Mouse (Mus musculus): ENCODE data around the gene Pxylp1. TPM values are rescaled to one million over a fixed set of nuclear protein-coding genes. Genes with fewer than 3 reads are reported as not detected.

Pxylp1 gene
- polyA plus RNA-seq, 1 experiment from 2014 or later: 22.7 TPM

- no peak for TF ChIP-seq CTCF (IDR thresholded peaks at IDR 0.05; ENCODE audit: low read depth)
- peak overlapping the region; percentile 94 for H3K4me2 ChIP-seq (replicated peaks; ENCODE audit: low read depth)
- no peaks in the 10 kb centered on the region for H3K9me3 ChIP-seq (ENCODE audit: control insufficient read depth)
- peaks cover 12% of the 10 kb centered on the region for H3K4me1 ChIP-seq (replicated peaks; ENCODE audit: control insufficient read depth, insufficient read depth, low read length)
- peak overlapping the region; percentile 74 for H3K4me3 ChIP-seq (ENCODE audit: low read depth, low read length)
- no peaks in the 10 kb centered on the region for H3K27me3 ChIP-seq (replicated peaks; ENCODE audit: control insufficient read depth, insufficient read depth, low read length)
- no peak overlapping the region for H3K27ac ChIP-seq (ENCODE audit: low read depth, low read length)
- WGBS: 47% methylated on average over 6 of the region's 6 CpGs
- 0 out of 2 replicates have a peak overlapping the region, but pooled peaks have one; percentile 84 for H3K9ac ChIP-seq (ENCODE audit: low read depth, low read length)
- no peaks in the 10 kb centered on the region for H3K36me3 ChIP-seq (ENCODE audit: control insufficient read depth, insufficient read depth)
- ATAC-seq: no peak
Measured at GRCm38 (mm10) chr9:96887954-96888353, 4.5 kb downstream of the Pxylp1 start.

GRCm38 (mm10) chr9:96887492-96887891 lies 5.0 kb downstream of the Pxylp1 start:
- Histone ChIP-seq H3K4me3 (ENCODE audit: low read depth, low read length) (0 out of 2 replicates have a peak overlapping the region, but pooled peaks have one; percentile 74), H3K27me3 (replicated peaks; ENCODE audit: control insufficient read depth, insufficient read depth, low read length) (no peaks in the 10 kb centered on the region), H3K27ac (ENCODE audit: low read depth, low read length) (no peak overlapping the region), H3K36me3 (ENCODE audit: control insufficient read depth, insufficient read depth) (no peaks in the 10 kb centered on the region), H3K9me3 (ENCODE audit: control insufficient read depth) (no peaks in the 10 kb centered on the region), H3K9ac (ENCODE audit: low read depth, low read length) (no peak overlapping the region), H3K4me2 (replicated peaks; ENCODE audit: low read depth) (peak overlapping the region; percentile 94; the same call in 1 of the 2 replicates), H3K4me1 (replicated peaks; ENCODE audit: control insufficient read depth, insufficient read depth, low read length) (peaks cover 13% of the 10 kb centered on the region)
- TF ChIP-seq CTCF (IDR thresholded peaks at IDR 0.05; ENCODE audit: low read depth): no peak
- no peak for ATAC-seq

GRCm38 (mm10) chr9:96885781-96886180 lies 6.7 kb downstream of the Pxylp1 start:
- peak; percentile 78 for TF ChIP-seq CTCF (IDR thresholded peaks at IDR 0.05; ENCODE audit: low read depth)
- 0 out of 2 replicates have a peak, but pooled peaks cover 2% of the 10 kb centered on the region for H3K36me3 ChIP-seq (ENCODE audit: control insufficient read depth, insufficient read depth)
- no peaks in the 10 kb centered on the region for H3K9me3 ChIP-seq (ENCODE audit: control insufficient read depth)
- no peak overlapping the region; the same call in 1 of the 2 replicates for H3K27ac ChIP-seq (ENCODE audit: low read depth, low read length)
- ATAC-seq: no peak
- 53% methylated on average over 3 of the region's 3 CpGs for WGBS
- H3K4me3 ChIP-seq (ENCODE audit: low read depth, low read length): no peak overlapping the region
- no peak overlapping the region for H3K9ac ChIP-seq (ENCODE audit: low read depth, low read length)
- H3K4me2 ChIP-seq (replicated peaks; ENCODE audit: low read depth): no peak overlapping the region
- no peaks in the 10 kb centered on the region for H3K27me3 ChIP-seq (replicated peaks; ENCODE audit: control insufficient read depth, insufficient read depth, low read length)
- peaks cover 14% of the 10 kb centered on the region for H3K4me1 ChIP-seq (replicated peaks; ENCODE audit: control insufficient read depth, insufficient read depth, low read length)

- whole genome bisulfite sequencing: 70% methylated on average over 20 of the region's 20 CpGs
- H3K27me3 ChIP-seq (replicated peaks; ENCODE audit: control insufficient read depth, insufficient read depth, low read length): no peaks in the 10 kb centered on the region
- no peak overlapping the region for H3K4me3 ChIP-seq (ENCODE audit: low read depth, low read length)
- H3K27ac ChIP-seq (ENCODE audit: low read depth, low read length): no peak overlapping the region
- no peak for ATAC-seq
- peak overlapping the region; percentile 7; the same call in 1 of the 2 replicates for H3K9ac ChIP-seq (ENCODE audit: low read depth, low read length)
- peaks cover 3% of the 10 kb centered on the region; the same call in 1 of the 2 replicates for H3K36me3 ChIP-seq (ENCODE audit: control insufficient read depth, insufficient read depth)
- TF ChIP-seq CTCF (IDR thresholded peaks at IDR 0.05; ENCODE audit: low read depth): no peak
- no peaks in the 10 kb centered on the region for H3K9me3 ChIP-seq (ENCODE audit: control insufficient read depth)
- H3K4me1 ChIP-seq (replicated peaks; ENCODE audit: control insufficient read depth, insufficient read depth, low read length): peaks cover 9% of the 10 kb centered on the region
- no peak overlapping the region for H3K4me2 ChIP-seq (replicated peaks; ENCODE audit: low read depth)
Measured at GRCm38 (mm10) chr9:96882496-96883265, 9.8 kb downstream of the Pxylp1 start.

- peaks cover 3% of the 10 kb centered on the region; the same call in 1 of the 2 replicates for H3K36me3 ChIP-seq (ENCODE audit: control insufficient read depth, insufficient read depth)
- no peak overlapping the region for H3K4me3 ChIP-seq (ENCODE audit: low read depth, low read length)
- 72% methylated on average over 6 of the region's 6 CpGs for WGBS
- H3K9ac ChIP-seq (ENCODE audit: low read depth, low read length): no peak overlapping the region
- TF ChIP-seq CTCF (IDR thresholded peaks at IDR 0.05; ENCODE audit: low read depth): no peak
- no peaks in the 10 kb centered on the region for H3K27me3 ChIP-seq (replicated peaks; ENCODE audit: control insufficient read depth, insufficient read depth, low read length)
- ATAC-seq: no peak
- peaks cover 9% of the 10 kb centered on the region for H3K4me1 ChIP-seq (replicated peaks; ENCODE audit: control insufficient read depth, insufficient read depth, low read length)
- H3K9me3 ChIP-seq (ENCODE audit: control insufficient read depth): no peaks in the 10 kb centered on the region
- H3K27ac ChIP-seq (ENCODE audit: low read depth, low read length): no peak overlapping the region
- H3K4me2 ChIP-seq (replicated peaks; ENCODE audit: low read depth): no peak overlapping the region
Measured at GRCm38 (mm10) chr9:96881901-96882300, 10.6 kb downstream of the Pxylp1 start.

- WGBS: 86% methylated on average over 6 of the region's 6 CpGs
- TF ChIP-seq CTCF (IDR thresholded peaks at IDR 0.05; ENCODE audit: low read depth): no peak
Measured at GRCm38 (mm10) chr9:96879024-96879423, 13.4 kb downstream of the Pxylp1 start.

More at GRCm38 (mm10) chr9:96879024-96879423, 13.4 kb downstream of the Pxylp1 start:
- Histone ChIP-seq H3K9me3 (ENCODE audit: control insufficient read depth) (no peaks in the 10 kb centered on the region), H3K9ac (ENCODE audit: low read depth, low read length) (no peak overlapping the region), H3K4me2 (replicated peaks; ENCODE audit: low read depth) (no peak overlapping the region), H3K27me3 (replicated peaks; ENCODE audit: control insufficient read depth, insufficient read depth, low read length) (no peaks in the 10 kb centered on the region), H3K36me3 (ENCODE audit: control insufficient read depth, insufficient read depth) (peaks cover 3% of the 10 kb centered on the region; the same call in 1 of the 2 replicates), H3K27ac (ENCODE audit: low read depth, low read length) (no peak overlapping the region), H3K4me1 (replicated peaks; ENCODE audit: control insufficient read depth, insufficient read depth, low read length) (peaks cover 9% of the 10 kb centered on the region), H3K4me3 (ENCODE audit: low read depth, low read length) (no peak overlapping the region)
- no peak for ATAC-seq

Measured in intestine, postnatal 0 days (tissue).